Mouse (Mus musculus): ENCODE results near the gene Dcun1d4. TPM values are rescaled to one million over a fixed set of nuclear protein-coding genes. Genes with fewer than 3 reads are reported as not detected.
A peak's percentile ranks its signal among the peaks of the same experiment; 100 is the strongest.

The Dcun1d4 gene
- polyA plus RNA-seq, 1 experiment, result 1.3 TPM

GRCm38 (mm10) chr5:73532222-73532621, 51.4 kb downstream of the Dcun1d4 start:
- H3K27ac ChIP-seq (ENCODE audit: insufficient read depth, low read length), result no peak overlapping the region
- H3K27me3 ChIP-seq (ENCODE audit: control insufficient read depth, insufficient read depth, low read length), result no peaks in the 10 kb centered on the region
- no peak for DNase-seq (ENCODE audit: low read depth in 1 of 2, low spot score in 2 of 2)
- WGBS, result 41% methylated on average over 1 of the region's 1 CpGs
- H3K36me3 ChIP-seq (ENCODE audit: control insufficient read depth, insufficient read depth, low read length), result no peaks in the 10 kb centered on the region
- no peak overlapping the region for H3K4me3 ChIP-seq (ENCODE audit: extremely low read depth, insufficient read depth, insufficient read length)
- no peaks in the 10 kb centered on the region for H3K4me1 ChIP-seq (ENCODE audit: control insufficient read depth, insufficient read depth, insufficient read length)
- TF ChIP-seq POLR2A (IDR thresholded peaks at IDR 0.05; ENCODE audit: low read depth, low read length) (no peak), CTCF (IDR thresholded peaks at IDR 0.05; ENCODE audit: extremely low read depth, insufficient read depth, insufficient read length, insufficient replicate concordance) (no peak)

- WGBS, result 90% methylated on average over 9 of the region's 9 CpGs
- H3K4me1 ChIP-seq (ENCODE audit: control insufficient read depth, insufficient read depth, insufficient read length), result no peaks in the 10 kb centered on the region
- no peak overlapping the region for H3K4me3 ChIP-seq (ENCODE audit: extremely low read depth, insufficient read depth, insufficient read length)
- no peak for DNase-seq (ENCODE audit: low read depth in 1 of 2, low spot score in 2 of 2)
- H3K27me3 ChIP-seq (ENCODE audit: control insufficient read depth, insufficient read depth, low read length), result no peaks in the 10 kb centered on the region
- no peak overlapping the region for H3K27ac ChIP-seq (ENCODE audit: insufficient read depth, low read length)
- TF ChIP-seq CTCF (IDR thresholded peaks at IDR 0.05; ENCODE audit: extremely low read depth, insufficient read depth, insufficient read length, insufficient replicate concordance) (no peak), POLR2A (IDR thresholded peaks at IDR 0.05; ENCODE audit: low read depth, low read length) (no peak)
- H3K36me3 ChIP-seq (ENCODE audit: control insufficient read depth, insufficient read depth, low read length), result no peaks in the 10 kb centered on the region
Observed at GRCm38 (mm10) chr5:73532879-73533278, 52.1 kb downstream of the Dcun1d4 start.

GRCm38 (mm10) chr5:73537669-73538068, 56.9 kb downstream of the Dcun1d4 start:
- no peak overlapping the region for H3K27ac ChIP-seq (ENCODE audit: insufficient read depth, low read length)
- WGBS, result 90% methylated on average over 12 of the region's 12 CpGs
- TF ChIP-seq CTCF (IDR thresholded peaks at IDR 0.05; ENCODE audit: extremely low read depth, insufficient read depth, insufficient read length, insufficient replicate concordance) (no peak), POLR2A (IDR thresholded peaks at IDR 0.05; ENCODE audit: low read depth, low read length) (no peak)
- no peaks in the 10 kb centered on the region for H3K36me3 ChIP-seq (ENCODE audit: control insufficient read depth, insufficient read depth, low read length)
- DNase-seq (ENCODE audit: low read depth in 1 of 2, low spot score in 2 of 2), result no peak
- H3K4me1 ChIP-seq (ENCODE audit: control insufficient read depth, insufficient read depth, insufficient read length), result no peaks in the 10 kb centered on the region
- H3K27me3 ChIP-seq (ENCODE audit: control insufficient read depth, insufficient read depth, low read length), result no peaks in the 10 kb centered on the region
- H3K4me3 ChIP-seq (ENCODE audit: extremely low read depth, insufficient read depth, insufficient read length), result no peak overlapping the region

- no peaks in the 10 kb centered on the region for H3K36me3 ChIP-seq (ENCODE audit: control insufficient read depth, insufficient read depth, low read length)
- no peaks in the 10 kb centered on the region for H3K27me3 ChIP-seq (ENCODE audit: control insufficient read depth, insufficient read depth, low read length)
- no peaks in the 10 kb centered on the region for H3K4me1 ChIP-seq (ENCODE audit: control insufficient read depth, insufficient read depth, insufficient read length)
- no peak for DNase-seq (ENCODE audit: low read depth in 1 of 2, low spot score in 2 of 2)
- no peak overlapping the region for H3K4me3 ChIP-seq (ENCODE audit: extremely low read depth, insufficient read depth, insufficient read length)
- WGBS, result 77% methylated on average over 11 of the region's 11 CpGs
- TF ChIP-seq CTCF (IDR thresholded peaks at IDR 0.05; ENCODE audit: extremely low read depth, insufficient read depth, insufficient read length, insufficient replicate concordance) (no peak), POLR2A (IDR thresholded peaks at IDR 0.05; ENCODE audit: low read depth, low read length) (no peak)
- no peak overlapping the region for H3K27ac ChIP-seq (ENCODE audit: insufficient read depth, low read length)
Observed at GRCm38 (mm10) chr5:73538586-73539298, 57.9 kb downstream of the Dcun1d4 start.

- Histone ChIP-seq H3K4me3 (ENCODE audit: extremely low read depth, insufficient read depth, insufficient read length) (no peak overlapping the region), H3K27me3 (ENCODE audit: control insufficient read depth, insufficient read depth, low read length) (no peaks in the 10 kb centered on the region), H3K27ac (ENCODE audit: insufficient read depth, low read length) (no peak overlapping the region), H3K36me3 (ENCODE audit: control insufficient read depth, insufficient read depth, low read length) (no peaks in the 10 kb centered on the region), H3K4me1 (ENCODE audit: control insufficient read depth, insufficient read depth, insufficient read length) (no peaks in the 10 kb centered on the region)
- WGBS, result 78% methylated on average over 6 of the region's 6 CpGs
- no peak for DNase-seq (ENCODE audit: low read depth in 1 of 2, low spot score in 2 of 2)
- TF ChIP-seq CTCF (IDR thresholded peaks at IDR 0.05; ENCODE audit: extremely low read depth, insufficient read depth, insufficient read length, insufficient replicate concordance) (peak; percentile 51; the same call in 1 of the 2 replicates), POLR2A (IDR thresholded peaks at IDR 0.05; ENCODE audit: low read depth, low read length) (no peak)
Observed at GRCm38 (mm10) chr5:73539848-73540510, 59.2 kb downstream of the Dcun1d4 start.

- 95% methylated on average over 2 of the region's 2 CpGs for WGBS
- no peak for DNase-seq (ENCODE audit: low read depth in 1 of 2, low spot score in 2 of 2)
Observed at GRCm38 (mm10) chr5:73540511-73540871, 59.7 kb downstream of the Dcun1d4 start.

More at GRCm38 (mm10) chr5:73540511-73540871, 59.7 kb downstream of the Dcun1d4 start:
- no peaks in the 10 kb centered on the region for H3K36me3 ChIP-seq (ENCODE audit: control insufficient read depth, insufficient read depth, low read length)
- no peak overlapping the region for H3K4me3 ChIP-seq (ENCODE audit: extremely low read depth, insufficient read depth, insufficient read length)
- H3K4me1 ChIP-seq (ENCODE audit: control insufficient read depth, insufficient read depth, insufficient read length), result no peaks in the 10 kb centered on the region
- no peak overlapping the region for H3K27ac ChIP-seq (ENCODE audit: insufficient read depth, low read length)
- TF ChIP-seq CTCF (IDR thresholded peaks at IDR 0.05; ENCODE audit: extremely low read depth, insufficient read depth, insufficient read length, insufficient replicate concordance) (no peak), POLR2A (IDR thresholded peaks at IDR 0.05; ENCODE audit: low read depth, low read length) (no peak)
- H3K27me3 ChIP-seq (ENCODE audit: control insufficient read depth, insufficient read depth, low read length), result no peaks in the 10 kb centered on the region
